Mouse (Mus musculus): ENCODE measurements around the gene Slc13a3. TPM values are rescaled to one million over a fixed set of nuclear protein-coding genes. Genes with fewer than 3 reads are reported as not detected.

Slc13a3 gene
- total and polyA plus RNA-seq, 3 experiments, result not detected

DNA sequence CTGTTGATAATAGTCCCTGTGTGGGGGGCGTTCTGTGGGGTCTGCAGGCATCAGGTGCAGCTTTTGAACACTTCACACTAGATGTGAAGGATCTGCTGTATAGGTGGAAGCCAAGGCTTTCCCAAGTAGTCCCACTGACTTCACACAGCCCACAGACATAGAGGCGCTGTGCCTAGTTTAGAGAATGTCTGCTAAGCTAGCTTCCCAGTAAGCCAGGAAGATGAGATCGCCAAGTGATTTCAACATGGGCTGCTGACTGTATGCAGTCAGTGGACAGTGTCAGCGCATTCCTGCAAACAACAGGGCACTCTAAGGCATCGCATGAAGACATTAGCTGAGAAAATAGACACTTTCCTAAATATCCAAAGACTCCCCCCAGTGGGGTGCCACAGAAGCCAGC is 97.6 kb downstream of the Slc13a3 start:
- Histone ChIP-seq H3K4me2 (ENCODE audit: insufficient read depth, low read depth, poor library complexity, severe bottlenecking) (no peak overlapping the region), H3K4me3 (replicated peaks in 1 of 3; ENCODE audit: low read depth in 2 of 3, low read length in 2 of 3, poor library complexity in 1 of 3) (no peak overlapping the region), H3K36me3 (replicated peaks in 1 of 2; ENCODE audit: control insufficient read depth in 1 of 2, insufficient read depth in 1 of 2, low read length in 1 of 2) (no peaks in the 10 kb centered on the region), H3K79me2 (replicated peaks; ENCODE audit: control insufficient read depth, extremely low read depth, insufficient read depth, poor library complexity, severe bottlenecking) (no peaks in the 10 kb centered on the region), H3K9me3 (replicated peaks; ENCODE audit: low read length) (peaks cover 5% of the 10 kb centered on the region), H3K9ac (ENCODE audit: insufficient read depth, low read depth) (no peak overlapping the region), H3K4me1 (ENCODE audit: control insufficient read depth in 1 of 2, insufficient read depth in 2 of 2) (no peaks in the 10 kb centered on the region), H3K27me3 (replicated peaks) (peaks cover 61% of the 10 kb centered on the region), H3K27ac (ENCODE audit: insufficient read depth, low read depth) (no peak overlapping the region)
- dilution Hi-C loops (cut with MboI; ENCODE audit: extremely low pct_ligation_motif_present, extremely low pct_unique_long_range_greater_than_20kb, low sequenced_read_pairs), result no loop called here
- no peak for DNase-seq (ENCODE audit: extremely low read depth)
- in situ Hi-C loops (cut with MboI; ENCODE audit: low pct_ligation_motif_present, low pct_unique_long_range_greater_than_20kb, low sequenced_read_pairs), result no loop called here
- TF ChIP-seq KAT2A (IDR thresholded peaks at IDR 0.05; ENCODE audit: insufficient replicate concordance, low read length), result no peak
- no peak for TF ChIP-seq MAX (IDR thresholded peaks at IDR 0.05; ENCODE audit: low read length)
- no peak for TF ChIP-seq NELFE (IDR thresholded peaks at IDR 0.05; ENCODE audit: low read depth, low read length)
- TF ChIP-seq POLR2A (IDR thresholded peaks at IDR 0.05; ENCODE audit: low read depth, low read length), result no peak
- TF ChIP-seq GABPA (IDR thresholded peaks at IDR 0.05; ENCODE audit: insufficient replicate concordance, low read depth, low read length), result no peak
- no peak for TF ChIP-seq RAD21 (IDR thresholded peaks at IDR 0.05; ENCODE audit: low read depth, low read length)
- no peak for TF ChIP-seq USF1 (IDR thresholded peaks at IDR 0.05; ENCODE audit: low read depth, low read length)
- TF ChIP-seq EP300 (IDR thresholded peaks at IDR 0.05; ENCODE audit: low read length), result no peak
- no peak for TF ChIP-seq UBTF (IDR thresholded peaks at IDR 0.05; ENCODE audit: low read depth, low read length)
- no peak for TF ChIP-seq CTCF (conservative IDR thresholded peaks at IDR 0.05 in 1 of 2, IDR thresholded peaks at IDR 0.05 in 1 of 2; ENCODE audit: low read depth in 2 of 2, low read length in 2 of 2)
- TF ChIP-seq ZC3H11A (IDR thresholded peaks at IDR 0.05; ENCODE audit: low read depth, low read length), result no peak
- TF ChIP-seq ELF1 (IDR thresholded peaks at IDR 0.05; ENCODE audit: low read depth, low read length), result no peak
- TF ChIP-seq MEF2A (IDR thresholded peaks at IDR 0.05; ENCODE audit: borderline replicate concordance, low read depth, low read length), result no peak

DNA sequence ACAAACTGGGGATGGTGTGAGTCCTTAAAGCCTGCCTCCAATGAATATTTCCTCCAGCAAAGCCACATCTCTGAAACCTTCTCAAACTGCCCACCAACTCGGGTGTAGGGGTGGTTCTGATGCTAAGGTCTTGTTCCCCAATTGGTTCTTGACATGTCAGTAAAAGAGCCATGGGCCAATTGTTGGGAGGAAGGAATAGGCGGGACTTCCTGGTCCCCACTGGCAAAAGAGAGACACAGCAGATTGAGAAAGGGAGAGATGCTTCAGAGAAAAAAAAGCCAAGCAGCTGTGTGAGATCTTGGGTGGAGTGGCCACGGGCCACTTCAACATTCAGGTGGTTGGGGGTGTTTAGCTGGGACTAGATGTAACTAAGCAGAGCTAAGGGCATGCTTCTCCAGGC is 102.0 kb downstream of the Slc13a3 start:
- Histone ChIP-seq H3K79me2 (replicated peaks; ENCODE audit: control insufficient read depth, extremely low read depth, insufficient read depth, poor library complexity, severe bottlenecking) (no peaks in the 10 kb centered on the region), H3K9ac (ENCODE audit: insufficient read depth, low read depth) (0 out of 2 replicates have a peak overlapping the region, but pooled peaks have one; percentile 7), H3K4me2 (ENCODE audit: insufficient read depth, low read depth, poor library complexity, severe bottlenecking) (peak overlapping the region; percentile 2; the same call in 1 of the 2 replicates), H3K4me3 (replicated peaks in 1 of 3; ENCODE audit: low read depth in 2 of 3, low read length in 2 of 3, poor library complexity in 1 of 3) (peak overlapping the region in 2 of 3 experiments; percentile 32 to 54), H3K27ac (ENCODE audit: insufficient read depth, low read depth) (no peak overlapping the region), H3K9me3 (replicated peaks; ENCODE audit: low read length) (no peaks in the 10 kb centered on the region), H3K36me3 (replicated peaks in 1 of 2; ENCODE audit: control insufficient read depth in 1 of 2, insufficient read depth in 1 of 2, low read length in 1 of 2) (no peaks in the 10 kb centered on the region), H3K4me1 (ENCODE audit: control insufficient read depth in 1 of 2, insufficient read depth in 2 of 2) (peaks cover 3 to 4% of the 10 kb centered on the region in 2 experiments; a peak in 1 of 4 replicates), H3K27me3 (replicated peaks) (peaks cover 61% of the 10 kb centered on the region)
- no peak for TF ChIP-seq ZC3H11A (IDR thresholded peaks at IDR 0.05; ENCODE audit: low read depth, low read length)
- no peak for TF ChIP-seq IRF4 (IDR thresholded peaks at IDR 0.05; ENCODE audit: low read depth, low read length)
- peak; percentile 37; the same call in 1 of the 2 replicates for TF ChIP-seq TBP (conservative IDR thresholded peaks at IDR 0.05; ENCODE audit: low read depth, low read length)
- no peak for TF ChIP-seq CHD1 (IDR thresholded peaks at IDR 0.05; ENCODE audit: low read depth, low read length)
- no peak for TF ChIP-seq MAFK (IDR thresholded peaks at IDR 0.05; ENCODE audit: insufficient replicate concordance, low read length)
- peak; percentile 86 for TF ChIP-seq ELF1 (IDR thresholded peaks at IDR 0.05; ENCODE audit: low read depth, low read length)
- no peak for TF ChIP-seq PAX5 (IDR thresholded peaks at IDR 0.05; ENCODE audit: low read length)
- peak; percentile 62 for TF ChIP-seq POLR2A (IDR thresholded peaks at IDR 0.05; ENCODE audit: low read depth, low read length)
- no peak for TF ChIP-seq HCFC1 (IDR thresholded peaks at IDR 0.05; ENCODE audit: low read depth, low read length)
- TF ChIP-seq ZKSCAN1 (IDR thresholded peaks at IDR 0.05; ENCODE audit: borderline replicate concordance, low read depth, low read length), result no peak
- TF ChIP-seq NELFE (IDR thresholded peaks at IDR 0.05; ENCODE audit: low read depth, low read length), result 0 out of 2 replicates have a peak, but pooled peaks have one; percentile 14
- TF ChIP-seq CHD2 (IDR thresholded peaks at IDR 0.05; ENCODE audit: low read length), result peak; percentile 49; the same call in 1 of the 2 replicates
- TF ChIP-seq MEF2A (IDR thresholded peaks at IDR 0.05; ENCODE audit: borderline replicate concordance, low read depth, low read length), result no peak
- no peak for TF ChIP-seq UBTF (IDR thresholded peaks at IDR 0.05; ENCODE audit: low read depth, low read length)
- no peak for TF ChIP-seq RAD21 (IDR thresholded peaks at IDR 0.05; ENCODE audit: low read depth, low read length)
- 0 out of 2 replicates have a peak, but pooled peaks have one; percentile 29 for TF ChIP-seq TCF12 (IDR thresholded peaks at IDR 0.05; ENCODE audit: low read depth, low read length)
- in situ Hi-C loops (cut with MboI; ENCODE audit: low pct_ligation_motif_present, low pct_unique_long_range_greater_than_20kb, low sequenced_read_pairs), result no loop called here
- DNase-seq (ENCODE audit: extremely low read depth), result peak; percentile 15
- dilution Hi-C loops (cut with MboI; ENCODE audit: extremely low pct_ligation_motif_present, extremely low pct_unique_long_range_greater_than_20kb, low sequenced_read_pairs), result no loop called here
